Mouse (Mus musculus) liver, adult 2 months (tissue): Measurements from ENCODE around the gene Zfp366. TPM values are rescaled to one million over a fixed set of nuclear protein-coding genes. Genes with fewer than 3 reads are reported as not detected.

Experiments used
- DNase-seq: peaks from one replicate; pipeline ENCODE4 v3.0.0-alpha.2; 2011; ENCODE audit warnings: low read depth, low spot score; ENCODE audit errors: extremely low read depth
- H3K27ac ChIP-seq: fragments of 200-500 bp; replicated peaks from 2 replicates; pipeline ENCODE4 v1.5.1; 2012; ENCODE audit warnings: low read depth, mild to moderate bottlenecking, control low read depth, inconsistent platforms, low read length; ENCODE audit not compliant: insufficient read depth
- H3K27me3 ChIP-seq: fragments of 200-500 bp; 2 replicates; pipeline ENCODE4 v1.6.1; 2012; ENCODE audit warnings: mild to moderate bottlenecking, moderate library complexity, low read length, inconsistent platforms; ENCODE audit not compliant: control insufficient read depth, insufficient read depth
- H3K36me3 ChIP-seq: fragments of 200-500 bp; 2 replicates; pipeline ENCODE4 v1.6.1; 2012; ENCODE audit warnings: low read length, inconsistent platforms; ENCODE audit not compliant: control insufficient read depth, insufficient read depth
- H3K4me1 ChIP-seq: fragments of 200-500 bp; 2 replicates; pipeline ENCODE4 v1.6.1; 2011; ENCODE audit warnings: low read length; ENCODE audit not compliant: control insufficient read depth, insufficient read depth
- H3K4me3 ChIP-seq: fragments of 200-500 bp; 2 replicates; pipeline ENCODE4 v1.5.1; 2011; ENCODE audit warnings: low read depth, mild to moderate bottlenecking, control low read depth, low read length, moderate library complexity; ENCODE audit not compliant: insufficient read depth
- H3K79me2 ChIP-seq: fragments of 200-500 bp; 2 replicates; pipeline ENCODE4 v1.6.1; 2012; ENCODE audit warnings: inconsistent platforms, mild to moderate bottlenecking, low read length, moderate library complexity; ENCODE audit not compliant: control insufficient read depth, insufficient read depth
- H3K9ac ChIP-seq: fragments of 200-500 bp; 2 replicates; pipeline ENCODE4 v1.6.1; 2012; ENCODE audit warnings: low read depth, mild to moderate bottlenecking, control low read depth, inconsistent platforms, low read length
- CTCF ChIP-seq: fragments of 200-500 bp; IDR thresholded peaks from 2 replicates; pipeline ENCODE4 v1.5.1; 2011; ENCODE audit warnings: low read depth, low read length, control low read depth
- POLR2A ChIP-seq: fragments of 200-500 bp; IDR thresholded peaks from 2 replicates; pipeline ENCODE4 v1.6.1; 2011; ENCODE audit warnings: low read length, control low read depth; ENCODE audit not compliant: insufficient read depth; ENCODE audit errors: extremely low read depth
- WGBS: fragments of 180-500 bp; shearing (Covaris S2); methylation state at CpG from one replicate; pipeline ENCODE4 v1.1.7; 2018; 5-methylcytosine and 5-hydroxymethylcytosine counted together
- polyA plus RNA-seq: library from polyadenylated mRNA; depleted of rRNA; stranded (reverse); fragments of >200 nt; gene quantifications from 2 replicates; pipeline ENCODE4 v1.2.3, GENCODE M21; 2012
- total RNA-seq: library from RNA; depleted of rRNA; stranded (reverse); fragments of >200 nt; gene quantifications from 2 replicates; pipeline ENCODE4 v1.2.3, GENCODE M21; 2014

The Zfp366 gene
- total and polyA plus RNA-seq, 2 experiments: 0.56 to 0.74 TPM

DNA sequence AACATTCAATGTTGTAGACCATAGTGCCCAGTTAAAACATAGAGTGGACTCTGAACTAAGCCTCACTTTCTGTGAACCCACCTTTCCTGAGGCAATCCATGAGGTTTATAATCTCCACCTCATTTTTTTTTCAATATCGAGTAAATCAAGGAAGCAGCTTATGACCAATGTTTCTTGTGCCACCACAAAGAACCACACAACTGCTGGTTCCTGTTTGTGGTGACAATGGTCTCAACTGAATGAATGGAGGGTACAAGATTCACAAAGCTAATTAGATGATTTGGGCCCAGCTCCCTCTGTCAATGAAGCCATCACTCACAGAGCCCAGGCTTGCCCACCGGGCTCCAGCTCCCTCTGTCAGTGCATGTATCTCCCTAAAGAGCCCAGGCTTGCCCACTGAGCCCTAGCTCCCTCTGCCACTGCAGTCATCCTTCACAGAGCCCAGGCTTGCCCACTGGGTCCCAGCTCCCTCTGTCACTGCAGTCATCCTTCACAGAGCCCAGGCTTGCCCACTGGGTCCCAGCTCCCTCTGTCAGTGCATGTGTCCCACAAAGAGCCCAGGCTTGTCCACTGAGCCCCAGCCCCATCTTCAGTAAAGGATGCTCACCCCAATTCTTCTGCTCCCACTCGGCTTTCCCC, 1.2 kb upstream of the Zfp366 start:
- no peaks in the 10 kb centered on the region for H3K36me3 ChIP-seq
- H3K9ac ChIP-seq: no peak overlapping the region
- H3K4me3 ChIP-seq: no peak overlapping the region
- no peaks in the 10 kb centered on the region; the same call in 1 of the 2 replicates for H3K4me1 ChIP-seq
- 83% methylated on average over 3 of the region's 3 CpGs for WGBS
- no peak for DNase-seq
- no peak for TF ChIP-seq CTCF
- TF ChIP-seq POLR2A: no peak
- H3K79me2 ChIP-seq: no peaks in the 10 kb centered on the region
- H3K27me3 ChIP-seq: no peaks in the 10 kb centered on the region
- H3K27ac ChIP-seq: no peak overlapping the region; the same call in 1 of the 2 replicates

GRCm38 (mm10) chr13:99185573-99185972, 950 bp downstream of the Zfp366 start:
- no peaks in the 10 kb centered on the region for H3K36me3 ChIP-seq
- peak overlapping the region; percentile 29; the same call in 1 of the 2 replicates for H3K9ac ChIP-seq
- H3K4me1 ChIP-seq: peaks cover 1% of the 10 kb centered on the region; the same call in 1 of the 2 replicates
- H3K79me2 ChIP-seq: no peaks in the 10 kb centered on the region
- DNase-seq: no peak
- H3K27ac ChIP-seq: peak overlapping the region; percentile 25
- no peaks in the 10 kb centered on the region for H3K27me3 ChIP-seq
- peak overlapping the region; percentile 29 for H3K4me3 ChIP-seq
- WGBS: 74% methylated on average over 10 of the region's 10 CpGs
- TF ChIP-seq POLR2A (no peak), CTCF (no peak)

DNA sequence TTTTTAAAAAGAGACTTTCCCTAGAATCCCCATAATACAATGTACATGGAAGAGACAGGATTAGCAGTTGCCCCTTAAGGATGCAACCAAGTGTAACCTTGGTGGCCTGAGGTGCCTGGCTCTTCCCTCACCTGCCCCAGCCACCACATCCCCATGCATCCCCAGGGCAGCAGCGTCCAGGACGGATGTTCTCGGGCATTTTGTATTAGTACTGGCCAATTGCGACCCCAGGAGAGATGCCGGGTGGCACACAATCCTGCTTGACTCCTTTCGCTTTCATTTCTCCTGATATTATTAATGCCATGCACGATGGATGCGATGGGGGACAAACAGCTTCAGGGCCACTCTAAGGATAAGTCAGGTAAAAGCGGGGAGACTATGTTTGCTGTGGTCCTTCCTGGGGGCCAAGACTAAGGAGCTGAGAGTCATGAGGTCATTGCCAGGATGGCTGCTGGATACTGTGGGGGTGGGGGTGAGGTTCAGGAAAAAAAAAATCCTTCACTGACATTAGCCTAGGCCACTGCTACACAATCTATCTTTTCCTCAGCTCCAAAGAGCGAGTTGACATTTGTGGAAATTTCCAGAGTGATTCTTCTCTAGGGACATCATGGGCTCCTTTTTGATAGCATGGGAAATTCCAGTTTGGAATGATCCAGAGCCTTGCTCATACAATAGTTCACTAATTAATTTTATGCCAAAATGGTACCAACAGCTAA, 1.7 kb downstream of the Zfp366 start:
- H3K27me3 ChIP-seq: no peaks in the 10 kb centered on the region
- peak overlapping the region; percentile 50 for H3K4me3 ChIP-seq
- 78% methylated on average over 10 of the region's 10 CpGs for WGBS
- no peaks in the 10 kb centered on the region for H3K36me3 ChIP-seq
- peak overlapping the region; percentile 22; the same call in 1 of the 2 replicates for H3K9ac ChIP-seq
- H3K79me2 ChIP-seq: no peaks in the 10 kb centered on the region
- peak overlapping the region; percentile 47 for H3K27ac ChIP-seq
- TF ChIP-seq POLR2A: no peak
- TF ChIP-seq CTCF: no peak
- DNase-seq: no peak
- peaks cover 1% of the 10 kb centered on the region; the same call in 1 of the 2 replicates for H3K4me1 ChIP-seq

GRCm38 (mm10) chr13:99186859-99187258, 2.2 kb downstream of the Zfp366 start:
- Histone ChIP-seq H3K4me3 (no peak overlapping the region; the same call in 1 of the 2 replicates), H3K79me2 (no peaks in the 10 kb centered on the region), H3K27ac (no peak overlapping the region; the same call in 1 of the 2 replicates), H3K4me1 (peaks cover 1% of the 10 kb centered on the region; the same call in 1 of the 2 replicates), H3K27me3 (no peaks in the 10 kb centered on the region), H3K9ac (no peak overlapping the region; the same call in 1 of the 2 replicates), H3K36me3 (no peaks in the 10 kb centered on the region)
- DNase-seq: no peak
- 79% methylated on average over 7 of the region's 7 CpGs for WGBS
- no peak for TF ChIP-seq POLR2A

GRCm38 (mm10) chr13:99187456-99187855, 2.8 kb downstream of the Zfp366 start:
- H3K36me3 ChIP-seq: no peaks in the 10 kb centered on the region
- H3K79me2 ChIP-seq: no peaks in the 10 kb centered on the region
- TF ChIP-seq POLR2A (no peak), CTCF (no peak)
- no peak overlapping the region for H3K9ac ChIP-seq
- WGBS: 78% methylated on average over 11 of the region's 11 CpGs
- no peaks in the 10 kb centered on the region for H3K27me3 ChIP-seq
- no peak overlapping the region for H3K27ac ChIP-seq
- H3K4me1 ChIP-seq: peaks cover 1% of the 10 kb centered on the region; the same call in 1 of the 2 replicates
- peak; percentile 12 for DNase-seq
- no peak overlapping the region for H3K4me3 ChIP-seq

DNA sequence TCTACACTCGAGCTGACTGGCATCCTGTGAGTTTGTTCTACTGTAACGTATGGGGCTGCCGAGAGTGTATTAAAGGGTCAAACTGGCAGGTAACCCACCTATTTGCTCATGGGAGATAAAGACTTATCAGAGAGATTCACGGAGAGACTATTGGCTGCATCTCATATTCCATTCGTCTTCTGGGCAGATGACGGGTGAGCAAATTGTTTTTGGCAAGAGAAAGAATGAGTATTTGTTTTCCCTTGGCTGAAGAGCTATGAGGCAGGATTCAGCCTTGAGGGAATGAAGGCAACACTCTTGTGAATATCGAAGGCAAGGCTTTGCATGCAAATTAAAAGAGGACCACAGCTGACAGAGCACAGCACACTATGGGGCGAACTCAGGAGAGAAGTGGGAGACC, 4.0 kb downstream of the Zfp366 start:
- TF ChIP-seq CTCF (no peak), POLR2A (no peak)
- Histone ChIP-seq H3K27me3 (no peaks in the 10 kb centered on the region), H3K27ac (no peak overlapping the region), H3K4me3 (no peak overlapping the region), H3K36me3 (no peaks in the 10 kb centered on the region), H3K9ac (no peak overlapping the region), H3K79me2 (no peaks in the 10 kb centered on the region), H3K4me1 (peaks cover 1% of the 10 kb centered on the region; the same call in 1 of the 2 replicates)
- 52% methylated on average over 8 of the region's 8 CpGs for WGBS
- no peak for DNase-seq
